Mouse (Mus musculus) bone marrow macrophage, adult 2 months (primary cell): ENCODE measurements around the gene Hspa13.

Experiments used
- CTCF ChIP-seq: IDR thresholded peaks from 2 replicates; pipeline ENCODE4 v1.5.1; 2012; ENCODE audit warnings: low read depth, mild to moderate bottlenecking, low read length, moderate library complexity
- POLR2A ChIP-seq: IDR thresholded peaks from 2 replicates; pipeline ENCODE4 v1.6.1; 2012; ENCODE audit warnings: mild to moderate bottlenecking, low read depth, low read length, borderline replicate concordance

DNA sequence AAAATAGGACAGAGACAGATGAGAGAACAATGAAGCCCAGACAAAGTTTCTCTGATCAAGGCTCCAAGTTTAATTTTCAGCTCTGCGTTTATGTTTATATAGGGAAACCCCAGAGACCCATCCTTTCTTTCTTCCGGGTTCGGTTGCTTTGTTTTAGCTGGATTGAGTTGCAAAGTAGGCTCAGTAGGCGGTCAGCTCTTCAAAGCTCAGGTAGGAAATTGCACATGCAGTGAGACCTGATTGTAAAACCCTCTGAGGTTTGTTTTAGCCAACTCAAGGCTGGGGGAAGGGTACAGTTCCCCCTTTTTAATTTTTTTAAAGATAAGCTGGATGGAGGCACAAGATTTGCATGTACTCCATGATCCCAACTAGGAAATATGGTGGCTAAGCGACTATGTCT lies 16.8 kb downstream of the Hspa13 start:
- TF ChIP-seq POLR2A (no peak), CTCF (no peak)
